Comparison of ENCODE assay signal across 9 mouse cellular contexts in genomic region chr7:24387059-24387556, GRCm38 (mm10). TPM values are rescaled to one million over a fixed set of nuclear protein-coding genes. Genes with fewer than 3 reads are reported as not detected.
DNase-seq lines count a peak whose midpoint lies in the region; ATAC-seq and TF ChIP-seq lines count a peak whose summit lies in the region.
"Had no signal": no experiment of that assay in that cellular context is flagged by ENCODE, and none has a peak within 500 bp of the region (broad histone marks: within the 10 kb centered on the region; RNA-seq: fewer than 3 reads in every experiment).

No protein-coding gene starts in this region.

- no peaks in the 10 kb centered on the region for H3K27me3 ChIP-seq in kidney, adult 2 months (replicated peaks; ENCODE audit: control insufficient read depth, insufficient read depth, low read length)
- H3K27me3 ChIP-seq in kidney, embryonic 15.5 days = no peaks in the 10 kb centered on the region
- no peaks in the 10 kb centered on the region for H3K27me3 ChIP-seq in liver, embryonic 14.5 days (ENCODE audit: control insufficient read depth, insufficient read depth, low read length)
- H3K27me3 ChIP-seq in kidney, embryonic 14.5 days (ENCODE audit: control insufficient read depth, insufficient read depth, low read length) = no peaks in the 10 kb centered on the region

- H3K4me3 ChIP-seq in kidney, adult 2 months (ENCODE audit: insufficient read depth, low read depth, low read length) = no peak overlapping the region
- H3K4me3 ChIP-seq in kidney, embryonic 15.5 days (replicated peaks) = no peak overlapping the region
- H3K4me3 ChIP-seq in liver, embryonic 14.5 days (ENCODE audit: insufficient read depth in 1 of 2, low read depth in 2 of 2, low read length in 2 of 2) = no peak overlapping the region
- H3K4me3 ChIP-seq in kidney, embryonic 14.5 days (ENCODE audit: low read length) = no peak overlapping the region

- no peak for TF ChIP-seq CTCF in kidney, adult 2 months (conservative IDR thresholded peaks at IDR 0.05; ENCODE audit: insufficient read depth, insufficient read length, low read depth, low read length)
- TF ChIP-seq CTCF in liver, embryonic 14.5 days (IDR thresholded peaks at IDR 0.05; ENCODE audit: low read depth) = no peak

- DNase-seq in kidney, adult 2 months = peak; percentile 16
- peak; percentile 94 for DNase-seq in NIH3T3 (ENCODE audit: low read depth)
- DNase-seq in gastrocnemius, adult 18-20 months (ENCODE audit: low spot score) = peak; percentile 48
- no peak for DNase-seq in liver, embryonic 14.5 days (ENCODE audit: low read depth in 3 of 3, low spot score in 3 of 3)
- no peak for DNase-seq in right cerebral cortex, postnatal 14 days

- no peak for TF ChIP-seq EP300 in liver, embryonic 14.5 days (IDR thresholded peaks at IDR 0.05; ENCODE audit: low read depth)

- no peak for ATAC-seq in kidney, embryonic 15.5 days (replicated peaks; ENCODE audit: low FRiP score)
- 0 out of 2 replicates have a peak, but pooled peaks have one; percentile 11 for ATAC-seq in liver, embryonic 14.5 days (ENCODE audit: insufficient read depth)
- ATAC-seq in CD4-positive, CD25-positive, alpha-beta regulatory T cell, adult 4 months = no peak
- no peak for ATAC-seq in kidney, embryonic 14.5 days (ENCODE audit: low FRiP score, low TSS enrichment)

- H3K9me3 ChIP-seq in kidney, embryonic 15.5 days (replicated peaks) = no peaks in the 10 kb centered on the region
- no peaks in the 10 kb centered on the region for H3K9me3 ChIP-seq in liver, embryonic 14.5 days (ENCODE audit: control insufficient read depth, low read length)
- H3K9me3 ChIP-seq in kidney, embryonic 14.5 days (ENCODE audit: control insufficient read depth, low read length) = no peaks in the 10 kb centered on the region

- no peaks in the 10 kb centered on the region for H3K4me1 ChIP-seq in kidney, adult 2 months (ENCODE audit: control insufficient read depth, insufficient read depth, low read length)
- H3K4me1 ChIP-seq in kidney, embryonic 15.5 days = peaks cover 28% of the 10 kb centered on the region
- H3K4me1 ChIP-seq in liver, embryonic 14.5 days (replicated peaks; ENCODE audit: control insufficient read depth in 2 of 2, insufficient read depth in 2 of 2, low read length in 1 of 2) = peaks cover 22 to 45% of the 10 kb centered on the region in 2 experiments
- H3K4me1 ChIP-seq in kidney, embryonic 14.5 days (ENCODE audit: control insufficient read depth, insufficient read depth, low read length) = peaks cover 16% of the 10 kb centered on the region

- TF ChIP-seq POLR2A in kidney, adult 2 months (IDR thresholded peaks at IDR 0.05; ENCODE audit: low read depth, low read length) = no peak

- H3K4me2 ChIP-seq in kidney, embryonic 15.5 days = no peak overlapping the region
- H3K4me2 ChIP-seq in liver, embryonic 14.5 days (ENCODE audit: low read depth) = no peak overlapping the region
- no peak overlapping the region for H3K4me2 ChIP-seq in kidney, embryonic 14.5 days (replicated peaks; ENCODE audit: low read depth, low read length)

- no peak overlapping the region for H3K27ac ChIP-seq in kidney, adult 2 months (ENCODE audit: insufficient read depth, low read depth, low read length)
- H3K27ac ChIP-seq in kidney, embryonic 15.5 days = no peak overlapping the region
- H3K27ac ChIP-seq in liver, embryonic 14.5 days = peak overlapping the region; percentile 34
- no peak overlapping the region for H3K27ac ChIP-seq in kidney, embryonic 14.5 days (ENCODE audit: low read depth, low read length)

- no peaks in the 10 kb centered on the region for H3K36me3 ChIP-seq in kidney, adult 2 months (ENCODE audit: control insufficient read depth, insufficient read depth, low read length)
- no peaks in the 10 kb centered on the region for H3K36me3 ChIP-seq in kidney, embryonic 15.5 days
- peaks cover 47% of the 10 kb centered on the region for H3K36me3 ChIP-seq in liver, embryonic 14.5 days (replicated peaks; ENCODE audit: control insufficient read depth, insufficient read depth, low read depth)
- no peaks in the 10 kb centered on the region for H3K36me3 ChIP-seq in kidney, embryonic 14.5 days (ENCODE audit: control insufficient read depth, insufficient read depth, low read length)

- no peak overlapping the region for H3K9ac ChIP-seq in kidney, embryonic 15.5 days
- H3K9ac ChIP-seq in liver, embryonic 14.5 days (replicated peaks) = no peak overlapping the region
- H3K9ac ChIP-seq in kidney, embryonic 14.5 days (ENCODE audit: low read depth, low read length) = no peak overlapping the region

- WGBS in kidney, adult 2 months = 76% methylated on average over 10 of the region's 10 CpGs
- 79% methylated on average over 10 of the region's 10 CpGs for WGBS in kidney, embryonic 15.5 days
- 36% methylated on average over 10 of the region's 10 CpGs for WGBS in liver, embryonic 14.5 days (ENCODE audit: insufficient replicate concordance)
- WGBS in kidney, embryonic 14.5 days = 85% methylated on average over 10 of the region's 10 CpGs

RNA-seq across cellular contexts. Expression of gene Smg9, which starts 12.3 kb away (rescaled TPM):
- 34.9 and 39.8 TPM in 2 replicates for polyA plus RNA-seq in kidney, adult 2 months (2012; rRNA removed)
- 28.0 and 32.8 TPM in 2 replicates for polyA plus RNA-seq in kidney, embryonic 15.5 days (2015; fragmentation: Nextera tagmentation; extraction: Ambion mirVana)
- 10 to 100 TPM; 10.3 to 11.0 TPM for total RNA-seq in gastrocnemius, adult 18-20 months (2021)
- 20.6 and 22.2 TPM in 2 replicates for polyA plus RNA-seq in liver, embryonic 14.5 days (2012; rRNA removed)
- 11.2 and 11.8 TPM in 2 replicates for polyA plus RNA-seq in liver, embryonic 14.5 days (2014; fragmentation: Nextera tagmentation; extraction: Ambion mirVana)
- polyA plus RNA-seq in CD4-positive, CD25-positive, alpha-beta regulatory T cell, adult 4 months (2017; shearing (Covaris generic)) = 10 to 100 TPM; 27.9 to 29.4 TPM
- 25.0 and 32.3 TPM in 2 replicates for polyA plus RNA-seq in kidney, embryonic 14.5 days (2014; fragmentation: Nextera tagmentation; extraction: Ambion mirVana)

RNA-seq across cellular contexts. Expression of gene Kcnn4, which starts 17.0 kb away (rescaled TPM):
- 2.3 and 4.1 TPM in 2 replicates for polyA plus RNA-seq in kidney, adult 2 months (2012; rRNA removed)
- polyA plus RNA-seq in kidney, embryonic 15.5 days (2015; fragmentation: Nextera tagmentation; extraction: Ambion mirVana) = 4.9 and 5.5 TPM in 2 replicates
- under 1 TPM; 0.46 to 0.50 TPM for total RNA-seq in gastrocnemius, adult 18-20 months (2021)
- 112 and 113 TPM in 2 replicates for polyA plus RNA-seq in liver, embryonic 14.5 days (2012; rRNA removed)
- 90.2 and 112 TPM in 2 replicates for polyA plus RNA-seq in liver, embryonic 14.5 days (2014; fragmentation: Nextera tagmentation; extraction: Ambion mirVana)
- polyA plus RNA-seq in CD4-positive, CD25-positive, alpha-beta regulatory T cell, adult 4 months (2017; shearing (Covaris generic)) = 100 to 1,000 TPM; 130 to 152 TPM
- 2.6 and 3.3 TPM in 2 replicates for polyA plus RNA-seq in kidney, embryonic 14.5 days (2014; fragmentation: Nextera tagmentation; extraction: Ambion mirVana)

RNA-seq across cellular contexts. Expression of gene Lypd5, which starts 38.1 kb away (rescaled TPM):
- polyA plus RNA-seq in kidney, adult 2 months (2012; rRNA removed) = not detected in 2 replicates
- 0.28 TPM in 1 of 2 replicates, not detected in the other for polyA plus RNA-seq in kidney, embryonic 15.5 days (2015; fragmentation: Nextera tagmentation; extraction: Ambion mirVana)
- not detected for total RNA-seq in gastrocnemius, adult 18-20 months (2021)
- polyA plus RNA-seq in liver, embryonic 14.5 days (2012; rRNA removed) = not detected in 2 replicates
- not detected in 2 replicates for polyA plus RNA-seq in liver, embryonic 14.5 days (2014; fragmentation: Nextera tagmentation; extraction: Ambion mirVana)
- under 1 TPM in 1 of 2 experiments, not detected in 1; 0.19 TPM for polyA plus RNA-seq in CD4-positive, CD25-positive, alpha-beta regulatory T cell, adult 4 months (2017; shearing (Covaris generic))
- polyA plus RNA-seq in kidney, embryonic 14.5 days (2014; fragmentation: Nextera tagmentation; extraction: Ambion mirVana) = not detected in 2 replicates
- polyA plus RNA-seq: cortical plate, adult 2 months had no signal

RNA-seq across cellular contexts. Expression of gene Tescl, which starts 53.4 kb away (rescaled TPM):
- polyA plus RNA-seq in kidney, adult 2 months (2012; rRNA removed) = 0.11 and 0.48 TPM in 2 replicates
- 0.43 TPM in 1 of 2 replicates, not detected in the other for polyA plus RNA-seq in kidney, embryonic 15.5 days (2015; fragmentation: Nextera tagmentation; extraction: Ambion mirVana)
- not detected for total RNA-seq in gastrocnemius, adult 18-20 months (2021)
- 0.11 TPM in 1 of 2 replicates, not detected in the other for polyA plus RNA-seq in liver, embryonic 14.5 days (2012; rRNA removed)
- polyA plus RNA-seq in liver, embryonic 14.5 days (2014; fragmentation: Nextera tagmentation; extraction: Ambion mirVana) = not detected in 2 replicates
- not detected for polyA plus RNA-seq in CD4-positive, CD25-positive, alpha-beta regulatory T cell, adult 4 months (2017; shearing (Covaris generic))
- polyA plus RNA-seq in kidney, embryonic 14.5 days (2014; fragmentation: Nextera tagmentation; extraction: Ambion mirVana) = 0.26 and 0.31 TPM in 2 replicates

Comparison
In these comparisons a context has a peak if more than half of its experiments do, and no peak if none do; other contexts are left out.
1. DNase-seq: peak in kidney, adult 2 months (single experiment), NIH3T3 (single experiment) and gastrocnemius, adult 18-20 months (single experiment); none in liver, embryonic 14.5 days (0 of 3) and right cerebral cortex, postnatal 14 days (single experiment).
2. RNA of gene Kcnn4, which starts 17.0 kb away (polyA plus RNA-seq): 130 to 152 TPM in CD4-positive, CD25-positive, alpha-beta regulatory T cell, adult 4 months and 90.2 to 113 TPM in liver, embryonic 14.5 days; 4.9 to 5.5 TPM in kidney, embryonic 15.5 days, 2.3 to 4.1 TPM in kidney, adult 2 months and 2.6 to 3.3 TPM in kidney, embryonic 14.5 days; every median in the first group is over 10 times any median in the second.